Mouse (Mus musculus): ENCODE results near the gene Npat. TPM values are rescaled to one million over a fixed set of nuclear protein-coding genes. Genes with fewer than 3 reads are reported as not detected.

Gene Npat
- 9.0 and 10.7 TPM in 2 replicates for polyA plus RNA-seq (2015; fragmentation: Nextera tagmentation; extraction: Ambion mirVana)

DNA sequence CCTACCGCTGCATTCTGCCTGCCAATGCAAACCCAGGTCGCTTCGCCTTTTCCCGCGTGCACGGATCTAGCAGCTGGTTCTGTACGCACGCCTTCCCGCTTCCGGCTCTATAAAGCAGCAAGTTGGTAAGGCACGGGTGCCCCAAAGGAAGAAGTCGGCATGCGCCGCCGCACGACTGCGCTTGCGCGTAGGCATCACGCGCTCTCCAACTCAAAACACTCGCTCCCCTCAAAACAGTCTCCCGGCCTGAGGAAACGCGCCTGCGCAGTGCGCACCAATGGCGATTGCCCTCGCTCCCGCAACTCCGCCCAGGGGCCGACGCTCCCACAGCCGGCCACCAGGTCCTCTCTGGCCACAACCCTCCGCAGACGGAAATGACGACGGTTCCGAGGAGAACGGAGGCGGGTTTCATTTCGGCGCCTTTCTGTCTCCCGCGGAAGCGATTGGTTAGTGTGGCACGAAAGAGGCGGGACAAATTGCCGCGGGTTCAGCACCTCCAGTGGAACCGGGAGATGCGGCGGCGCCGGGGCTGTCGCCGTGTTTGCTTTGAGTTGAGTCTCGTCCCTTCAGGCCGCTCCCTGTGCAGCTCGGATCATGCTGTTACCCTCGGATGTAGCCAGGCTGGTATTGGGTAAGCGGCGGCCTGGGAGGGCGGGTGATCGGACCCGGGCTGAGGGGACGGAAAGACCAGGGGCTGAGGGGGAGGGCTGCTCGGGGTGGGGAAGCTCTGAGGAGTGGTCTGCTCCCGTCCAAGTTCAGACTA, at the start of gene Npat, which contains the start of gene Atm:
Gene Npat (plus strand): TSS at position 490 of the 763 bp plus-strand sequence.
Gene Atm (minus strand): TSS at position 183 of the 763 bp plus-strand sequence.
- Histone ChIP-seq H3K36me3 (0 out of 2 replicates have a peak, but pooled peaks cover 2% of the 10 kb centered on the region), H3K9ac (replicated peaks) (peak within 1 kb of the TSS; percentile 85), H3K4me2 (peak within 1 kb of the TSS; percentile 93), H3K27me3 (replicated peaks) (no peaks in the 10 kb centered on the region), H3K9me3 (replicated peaks) (no peaks in the 10 kb centered on the region), H3K4me3 (replicated peaks) (peak within 1 kb of the TSS; percentile 88), H3K4me1 (peaks cover 27% of the 10 kb centered on the region), H3K27ac (replicated peaks) (peak within 1 kb of the TSS; percentile 91)
- WGBS: under 1% methylated on average over 69 of the region's 69 CpGs
- peak; percentile 99 for ATAC-seq (ENCODE audit: low FRiP score)

DNA sequence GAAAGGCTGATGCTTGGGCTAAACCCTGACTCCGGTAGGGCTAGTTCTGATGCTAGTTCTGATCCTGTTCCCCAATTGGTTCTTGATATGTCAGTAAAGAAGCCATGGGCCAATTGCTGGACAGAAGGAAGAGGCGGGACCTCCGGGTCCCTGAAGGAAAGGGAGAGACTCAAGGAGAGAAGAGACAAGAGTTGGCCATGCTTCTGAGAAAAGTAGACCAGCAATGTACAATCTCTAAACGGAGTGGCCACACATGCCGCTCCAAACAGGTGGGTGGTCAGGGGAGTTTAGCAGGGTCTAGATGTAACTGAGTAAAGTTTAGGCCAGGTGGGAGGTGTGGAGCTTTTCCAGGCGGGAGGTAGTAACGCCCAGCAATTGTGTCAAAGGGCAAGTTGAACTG, 28.8 kb upstream of the Npat start:
- H3K4me3 ChIP-seq (replicated peaks): no peak overlapping the region
- peaks cover 28% of the 10 kb centered on the region for H3K36me3 ChIP-seq
- H3K9ac ChIP-seq (replicated peaks): no peak overlapping the region
- H3K27me3 ChIP-seq (replicated peaks): no peaks in the 10 kb centered on the region
- H3K27ac ChIP-seq (replicated peaks): no peak overlapping the region
- no peaks in the 10 kb centered on the region for H3K4me1 ChIP-seq
- no peak overlapping the region for H3K4me2 ChIP-seq
- ATAC-seq (ENCODE audit: low FRiP score): no peak
- H3K9me3 ChIP-seq (replicated peaks): no peaks in the 10 kb centered on the region
- 92% methylated on average over 7 of the region's 7 CpGs for WGBS

GRCm38 (mm10) chr9:53514091-53514490, 22.8 kb upstream of the Npat start:
- H3K4me2 ChIP-seq: no peak overlapping the region
- no peak overlapping the region for H3K27ac ChIP-seq (replicated peaks)
- ATAC-seq (ENCODE audit: low FRiP score): no peak
- H3K9me3 ChIP-seq (replicated peaks): no peaks in the 10 kb centered on the region
- H3K36me3 ChIP-seq: peaks cover 12% of the 10 kb centered on the region
- H3K4me1 ChIP-seq: peaks cover 8% of the 10 kb centered on the region; the same call in 1 of the 2 replicates
- H3K27me3 ChIP-seq (replicated peaks): no peaks in the 10 kb centered on the region
- H3K4me3 ChIP-seq (replicated peaks): no peak overlapping the region
- no peak overlapping the region for H3K9ac ChIP-seq (replicated peaks)

DNA sequence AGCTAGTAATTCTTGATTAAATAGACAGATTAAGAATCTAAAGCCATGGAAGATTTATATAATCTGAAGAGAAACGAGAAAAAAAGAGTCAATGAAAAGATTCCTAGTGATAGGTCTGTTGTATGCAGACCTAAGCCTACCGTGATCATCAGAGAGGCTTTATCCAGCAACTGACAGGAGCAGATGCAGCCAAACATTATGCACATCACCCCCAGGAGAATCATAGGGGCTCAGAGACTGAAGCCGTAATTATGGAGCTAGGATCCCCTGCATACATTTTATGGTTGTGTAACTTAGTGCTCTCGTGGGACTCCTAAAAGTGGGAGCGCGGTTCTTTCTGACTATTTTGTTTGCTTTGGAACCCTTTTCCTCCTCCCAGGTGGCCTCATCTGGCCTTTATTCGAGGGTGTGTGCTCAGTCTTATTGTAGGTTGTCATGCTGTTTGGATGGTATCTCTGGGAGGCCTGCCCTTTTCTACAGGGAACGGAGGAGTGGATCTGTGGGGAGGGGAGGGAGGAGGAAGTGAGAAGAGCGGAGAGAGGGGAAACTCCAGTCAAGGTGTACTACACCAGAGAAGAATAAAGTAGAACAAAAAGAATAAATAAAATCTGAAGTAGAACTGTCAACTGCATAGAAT, 19.4 kb upstream of the Npat start:
- peak overlapping the region; percentile 60 for H3K27ac ChIP-seq (replicated peaks)
- WGBS: 23% methylated on average over 9 of the region's 9 CpGs

GRCm38 (mm10) chr9:53535416-53536320, 1.2 kb upstream of the Npat start:
- peak overlapping the region; percentile 56 for H3K9ac ChIP-seq (replicated peaks)
- H3K27ac ChIP-seq (replicated peaks): peak overlapping the region; percentile 81
- WGBS: 20% methylated on average over 17 of the region's 17 CpGs
- H3K4me1 ChIP-seq: peaks cover 27% of the 10 kb centered on the region
- H3K4me2 ChIP-seq: peak overlapping the region; percentile 86
- peaks cover 10% of the 10 kb centered on the region; the same call in 1 of the 2 replicates for H3K36me3 ChIP-seq
- no peaks in the 10 kb centered on the region for H3K27me3 ChIP-seq (replicated peaks)
- H3K9me3 ChIP-seq (replicated peaks): no peaks in the 10 kb centered on the region
- H3K4me3 ChIP-seq (replicated peaks): peak overlapping the region; percentile 88
- ATAC-seq (ENCODE audit: low FRiP score): no peak

More for the DNA sequence above, 19.4 kb upstream of the Npat start:
- no peak overlapping the region for H3K4me2 ChIP-seq
- H3K36me3 ChIP-seq: peaks cover 7% of the 10 kb centered on the region; the same call in 1 of the 2 replicates
- no peaks in the 10 kb centered on the region for H3K27me3 ChIP-seq (replicated peaks)
- no peak overlapping the region for H3K4me3 ChIP-seq (replicated peaks)
- ATAC-seq (ENCODE audit: low FRiP score): peak; percentile 74
- H3K9me3 ChIP-seq (replicated peaks): no peaks in the 10 kb centered on the region
- no peak overlapping the region for H3K9ac ChIP-seq (replicated peaks)
- H3K4me1 ChIP-seq: peaks cover 8% of the 10 kb centered on the region; the same call in 1 of the 2 replicates

DNA sequence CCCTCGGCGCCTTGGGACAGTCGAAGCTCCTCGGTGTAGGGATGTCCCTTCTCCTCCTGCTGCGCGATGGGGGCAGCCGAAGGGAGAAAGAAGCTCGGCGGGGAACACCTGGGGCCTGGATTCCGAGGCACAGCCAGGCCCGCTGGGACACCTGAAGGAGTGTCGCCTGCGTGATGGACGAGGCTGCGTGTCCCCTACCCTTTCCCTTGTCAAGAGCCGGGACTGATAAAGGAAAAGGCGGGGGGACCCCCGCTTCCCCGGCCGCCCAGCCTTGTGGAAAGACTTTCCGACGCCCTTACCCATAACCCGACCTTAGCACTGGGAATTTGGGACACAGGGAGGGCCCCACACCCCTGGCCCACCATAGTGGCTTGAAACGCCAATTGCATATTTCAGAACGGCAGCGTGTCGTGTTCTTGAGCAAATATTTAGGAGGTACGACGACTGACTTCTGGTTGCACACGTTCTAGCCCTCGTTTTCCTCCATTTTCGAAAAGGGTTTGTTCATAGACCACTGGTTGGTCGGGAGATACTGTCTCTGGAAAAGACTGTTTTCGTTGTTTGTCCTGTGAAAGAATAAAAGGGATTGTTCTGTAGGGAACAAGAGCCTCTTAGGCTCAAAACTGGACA, 604 bp downstream of the Npat start:
- Histone ChIP-seq H3K9me3 (replicated peaks) (no peaks in the 10 kb centered on the region), H3K4me3 (replicated peaks) (peak overlapping the region; percentile 88), H3K4me1 (peaks cover 27% of the 10 kb centered on the region), H3K9ac (replicated peaks) (peak overlapping the region; percentile 85), H3K4me2 (peak overlapping the region; percentile 93), H3K27me3 (replicated peaks) (no peaks in the 10 kb centered on the region), H3K27ac (replicated peaks) (peak overlapping the region; percentile 91), H3K36me3 (no peaks in the 10 kb centered on the region)
- no peak for ATAC-seq (ENCODE audit: low FRiP score)
- WGBS: under 1% methylated on average over 30 of the region's 34 CpGs

- ATAC-seq (ENCODE audit: low FRiP score): no peak
- H3K4me2 ChIP-seq: no peak overlapping the region
- no peak overlapping the region for H3K4me3 ChIP-seq (replicated peaks)
- WGBS: 64% methylated on average over 6 of the region's 6 CpGs
- H3K27me3 ChIP-seq (replicated peaks): no peaks in the 10 kb centered on the region
- H3K36me3 ChIP-seq: peaks cover 52% of the 10 kb centered on the region
- H3K9ac ChIP-seq (replicated peaks): no peak overlapping the region
- H3K9me3 ChIP-seq (replicated peaks): no peaks in the 10 kb centered on the region
- no peak overlapping the region for H3K27ac ChIP-seq (replicated peaks)
- no peaks in the 10 kb centered on the region for H3K4me1 ChIP-seq
Observed at GRCm38 (mm10) chr9:53570662-53571061, 33.8 kb downstream of the Npat start.

DNA sequence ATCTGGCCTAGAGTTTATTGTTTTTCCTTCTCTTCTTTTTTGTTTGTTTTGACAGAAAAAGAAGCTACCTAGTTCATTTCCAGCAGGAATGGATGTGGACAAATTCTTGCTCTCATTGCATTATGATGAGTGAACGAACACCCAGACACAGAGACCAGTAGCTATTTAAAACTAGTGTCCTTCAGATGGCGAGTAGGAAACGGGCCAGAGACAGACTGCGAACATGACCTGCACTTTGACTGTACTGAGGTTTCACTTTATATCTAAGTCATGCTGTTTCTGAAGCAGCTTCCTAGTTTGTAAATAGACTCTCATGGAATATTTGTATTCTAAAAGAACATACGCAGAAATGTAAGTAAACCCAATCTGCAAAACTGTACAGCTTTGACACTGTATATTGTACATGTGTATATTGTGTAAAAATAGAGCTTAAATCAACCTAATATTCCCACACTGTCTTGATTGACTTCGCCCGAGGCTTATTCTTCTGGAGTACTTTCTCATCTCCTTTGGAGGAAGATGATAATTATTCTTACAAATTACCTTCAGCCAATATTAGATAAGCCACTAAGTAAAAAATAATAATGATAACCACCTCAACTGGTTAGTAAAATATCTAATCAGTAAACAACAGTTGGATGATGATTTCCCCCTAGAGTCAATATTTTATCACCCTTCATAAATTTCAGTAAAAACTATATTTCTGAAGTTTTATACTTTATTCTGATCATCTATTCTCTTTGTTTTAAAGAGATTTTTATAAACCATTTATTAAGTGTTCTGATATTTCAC, 35.9 kb downstream of the Npat start:
- no peaks in the 10 kb centered on the region for H3K9me3 ChIP-seq (replicated peaks)
- H3K36me3 ChIP-seq: peaks cover 47% of the 10 kb centered on the region
- H3K4me3 ChIP-seq (replicated peaks): no peak overlapping the region
- H3K4me2 ChIP-seq: no peak overlapping the region
- 94% methylated on average over 7 of the region's 7 CpGs for WGBS
- no peaks in the 10 kb centered on the region for H3K4me1 ChIP-seq
- no peak for ATAC-seq (ENCODE audit: low FRiP score)
- H3K27me3 ChIP-seq (replicated peaks): no peaks in the 10 kb centered on the region
- H3K9ac ChIP-seq (replicated peaks): no peak overlapping the region
- no peak overlapping the region for H3K27ac ChIP-seq (replicated peaks)

DNA sequence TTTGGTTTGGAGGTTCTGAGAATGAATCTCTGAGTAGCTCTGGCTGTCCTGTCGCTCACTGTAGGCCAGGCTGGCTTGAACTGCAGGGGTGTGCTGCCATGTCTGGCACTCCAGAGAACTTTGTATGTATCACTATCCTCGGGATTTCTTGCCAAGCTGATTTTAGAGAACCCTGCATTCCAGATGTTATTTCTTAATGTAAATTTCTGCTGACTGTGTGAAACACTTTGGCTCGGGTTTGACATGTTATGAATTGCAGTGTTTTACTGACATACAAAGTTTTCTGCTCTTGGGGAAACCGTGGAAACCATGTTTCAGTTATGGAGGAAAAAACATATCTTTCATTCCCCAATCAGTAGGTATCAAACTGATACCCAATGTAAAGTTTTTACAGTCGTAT, 38.9 kb downstream of the Npat start:
- H3K4me2 ChIP-seq: no peak overlapping the region
- peaks cover 50% of the 10 kb centered on the region for H3K36me3 ChIP-seq
- no peaks in the 10 kb centered on the region for H3K4me1 ChIP-seq
- no peaks in the 10 kb centered on the region for H3K9me3 ChIP-seq (replicated peaks)
- H3K4me3 ChIP-seq (replicated peaks): no peak overlapping the region
- H3K27ac ChIP-seq (replicated peaks): no peak overlapping the region
- no peak overlapping the region for H3K9ac ChIP-seq (replicated peaks)
- H3K27me3 ChIP-seq (replicated peaks): no peaks in the 10 kb centered on the region
- WGBS: 93% methylated on average over 5 of the region's 5 CpGs
- ATAC-seq (ENCODE audit: low FRiP score): no peak

DNA sequence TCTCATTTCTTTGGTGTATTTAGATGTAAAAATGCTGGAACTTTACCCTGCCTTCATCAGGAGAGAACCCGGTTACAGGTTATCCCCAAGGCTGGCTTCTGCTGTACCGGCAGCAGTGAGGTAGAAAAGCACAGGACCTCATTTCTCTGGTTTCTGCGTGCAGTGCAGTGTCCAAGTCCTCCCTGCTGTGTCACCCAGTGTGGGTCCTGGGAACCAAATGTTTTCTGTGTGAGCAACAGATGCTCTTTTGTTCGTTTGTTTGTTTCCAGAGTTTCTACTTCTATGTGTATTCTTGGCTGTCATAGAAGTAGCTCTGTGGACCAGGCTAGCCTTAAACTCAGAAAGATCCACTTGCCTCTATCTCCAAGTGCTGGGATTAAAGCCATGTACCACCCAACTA, 45.0 kb downstream of the Npat start:
- WGBS: 83% methylated on average over 4 of the region's 4 CpGs
- peaks cover 75% of the 10 kb centered on the region for H3K36me3 ChIP-seq
- H3K27ac ChIP-seq (replicated peaks): no peak overlapping the region
- no peak overlapping the region for H3K9ac ChIP-seq (replicated peaks)
- no peaks in the 10 kb centered on the region for H3K9me3 ChIP-seq (replicated peaks)
- no peaks in the 10 kb centered on the region for H3K4me1 ChIP-seq
- no peak for ATAC-seq (ENCODE audit: low FRiP score)
- H3K27me3 ChIP-seq (replicated peaks): no peaks in the 10 kb centered on the region
- no peak overlapping the region for H3K4me3 ChIP-seq (replicated peaks)
- H3K4me2 ChIP-seq: no peak overlapping the region

Data from neural tube, embryonic 15.5 days (tissue).